Mouse (Mus musculus): ENCODE measurements around the gene Ppp1r37. TPM values are rescaled to one million over a fixed set of nuclear protein-coding genes. Genes with fewer than 3 reads are reported as not detected.

Gene Ppp1r37
- polyA plus RNA-seq, 1 experiment, result 131 TPM

DNA sequence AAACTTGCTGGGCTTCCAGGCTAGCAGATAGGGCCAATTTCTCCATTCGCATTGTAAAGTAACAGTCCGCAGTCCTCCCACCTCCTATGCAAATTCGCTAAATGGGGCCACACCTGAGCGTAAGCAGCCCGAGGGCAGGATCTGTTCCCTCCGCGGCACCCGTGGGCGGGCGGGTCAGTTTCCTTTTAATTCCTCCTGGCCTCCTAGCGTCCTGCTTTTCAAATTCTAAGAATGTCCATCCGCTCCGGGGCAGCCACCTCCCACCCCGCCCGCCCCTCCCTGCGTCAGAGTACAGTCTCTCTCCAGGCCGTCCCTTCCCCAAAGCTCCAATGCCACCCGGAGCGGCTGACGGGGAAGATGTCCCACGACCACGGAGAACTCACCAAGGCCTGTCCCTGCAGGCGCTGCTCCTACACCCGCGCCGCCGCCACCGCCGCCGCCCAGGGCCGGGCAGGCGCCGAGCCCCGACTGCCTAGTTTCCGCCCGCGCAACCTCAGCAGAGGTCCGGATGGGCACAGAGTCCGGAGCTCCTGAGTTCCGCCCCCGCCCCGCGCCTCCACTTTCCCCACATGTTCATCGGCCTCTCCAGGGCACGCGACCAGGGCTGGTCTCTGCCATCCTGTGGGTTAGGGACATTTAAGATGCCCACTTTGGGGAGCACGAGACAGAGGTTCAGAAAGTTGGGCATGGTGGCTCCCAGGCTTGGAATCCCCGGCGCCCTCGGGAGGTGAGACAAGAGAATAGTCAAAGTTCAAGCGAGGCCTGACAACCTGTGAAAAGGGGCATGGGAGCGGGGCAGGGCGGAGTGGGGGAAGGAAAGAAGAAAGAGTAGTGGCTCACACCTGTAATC is 10.3 kb upstream of the Ppp1r37 start:
- peak in 1 of 2 experiments; percentile 69 for DNase-seq (ENCODE audit: extremely low spot score in 1 of 2, low spot score in 1 of 2)

DNA sequence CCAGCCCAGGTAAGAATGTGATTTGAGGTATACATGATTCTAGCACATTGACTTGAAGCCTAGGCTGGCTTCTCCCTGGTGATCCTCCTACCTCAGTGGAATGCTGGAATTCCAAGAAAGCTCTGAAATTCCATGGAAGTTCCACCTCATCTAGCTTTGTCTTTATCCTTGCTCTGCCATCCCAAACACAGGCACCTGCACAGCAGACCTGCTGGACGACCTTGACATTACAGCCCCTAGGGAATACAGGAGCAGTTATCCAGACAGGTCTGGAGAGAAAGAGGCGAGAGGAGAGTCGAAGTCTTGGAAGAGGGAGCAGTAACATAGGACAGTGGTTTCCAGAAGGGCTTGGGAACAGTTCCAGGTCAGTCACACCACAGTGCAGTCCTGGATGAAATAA is 6.8 kb upstream of the Ppp1r37 start:
- no peak for DNase-seq (ENCODE audit: extremely low spot score in 1 of 2, low spot score in 1 of 2)

DNA sequence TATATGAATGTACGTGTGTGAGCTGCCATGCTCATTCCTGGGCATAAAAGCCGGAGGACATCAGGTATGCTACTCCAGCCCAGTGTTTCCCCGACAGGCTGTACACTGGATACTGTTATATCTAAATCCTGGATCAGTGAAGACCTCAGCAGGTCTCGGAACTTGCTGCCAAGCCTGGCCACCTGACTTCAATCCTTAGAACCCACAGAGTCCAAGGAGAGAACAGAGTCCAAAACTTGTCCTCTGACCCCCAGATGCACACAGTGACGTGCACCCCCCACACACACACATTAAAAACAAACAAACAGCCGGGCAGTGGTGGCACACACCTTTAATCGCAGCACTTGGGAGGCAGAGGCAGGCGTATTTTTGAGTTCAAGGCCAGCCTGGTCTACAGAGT is 4.5 kb upstream of the Ppp1r37 start:
- DNase-seq (ENCODE audit: extremely low spot score in 1 of 2, low spot score in 1 of 2), result no peak

DNA sequence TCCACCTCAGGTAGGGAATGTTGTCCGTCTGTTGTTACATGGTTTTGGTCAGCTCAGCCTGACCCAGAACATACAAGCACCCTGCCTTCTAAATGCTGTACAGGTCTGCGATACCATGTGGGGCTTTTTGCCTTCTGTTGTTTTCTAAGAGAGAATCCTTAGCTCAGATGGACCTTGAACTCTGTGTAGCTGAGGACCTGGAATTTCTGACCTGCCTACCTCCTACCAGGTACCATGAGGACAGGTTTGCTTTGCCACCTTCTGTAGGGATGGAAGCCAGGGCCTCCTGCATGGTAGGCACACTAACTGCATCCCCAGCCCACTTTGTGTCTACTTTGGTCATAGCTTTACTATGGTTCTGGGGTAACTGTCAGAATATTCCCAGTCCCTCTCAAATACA is 2.9 kb upstream of the Ppp1r37 start:
- DNase-seq (ENCODE audit: extremely low spot score in 1 of 2, low spot score in 1 of 2), result no peak

DNA sequence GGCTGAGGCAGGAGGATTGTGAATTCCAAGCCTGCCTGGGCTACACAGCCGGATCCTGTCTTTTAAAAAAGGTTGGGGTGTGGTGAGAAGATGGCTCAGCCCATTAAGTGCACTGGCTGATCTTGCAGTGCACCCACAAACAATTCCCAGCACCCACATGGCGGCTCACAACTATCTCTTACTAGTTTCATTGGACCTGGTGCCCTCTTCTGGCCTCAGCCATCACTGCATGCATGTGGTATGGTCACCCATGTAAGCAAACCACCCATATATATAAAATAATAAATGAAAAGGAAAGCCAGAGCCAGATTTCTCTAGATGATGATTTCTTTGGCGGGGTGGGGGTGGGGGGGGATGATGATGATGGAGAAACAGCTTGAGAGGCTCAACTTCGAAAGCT is 1.6 kb upstream of the Ppp1r37 start:
- no peak for DNase-seq (ENCODE audit: extremely low spot score in 1 of 2, low spot score in 1 of 2)

DNA sequence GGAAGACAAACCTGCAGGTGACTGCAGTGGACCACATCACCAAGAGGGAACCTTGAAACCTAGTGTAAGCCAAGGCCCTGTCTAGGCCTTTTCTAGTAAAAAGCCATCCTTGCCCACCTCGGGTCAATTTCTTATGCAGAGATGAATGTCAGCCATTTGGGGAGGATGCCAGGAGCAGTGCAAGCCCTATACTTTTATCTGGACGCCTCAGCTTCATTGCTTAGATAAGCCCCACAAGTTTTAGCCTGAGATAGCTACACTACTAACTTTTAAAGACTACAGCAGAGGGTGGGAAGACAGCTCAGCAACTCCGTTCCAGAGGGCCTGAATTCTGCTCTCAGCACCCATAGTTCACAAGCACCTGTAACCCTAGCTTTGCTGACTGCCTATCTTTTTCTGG is 1.0 kb upstream of the Ppp1r37 start:
- DNase-seq (ENCODE audit: extremely low spot score in 1 of 2, low spot score in 1 of 2), result no peak

DNA sequence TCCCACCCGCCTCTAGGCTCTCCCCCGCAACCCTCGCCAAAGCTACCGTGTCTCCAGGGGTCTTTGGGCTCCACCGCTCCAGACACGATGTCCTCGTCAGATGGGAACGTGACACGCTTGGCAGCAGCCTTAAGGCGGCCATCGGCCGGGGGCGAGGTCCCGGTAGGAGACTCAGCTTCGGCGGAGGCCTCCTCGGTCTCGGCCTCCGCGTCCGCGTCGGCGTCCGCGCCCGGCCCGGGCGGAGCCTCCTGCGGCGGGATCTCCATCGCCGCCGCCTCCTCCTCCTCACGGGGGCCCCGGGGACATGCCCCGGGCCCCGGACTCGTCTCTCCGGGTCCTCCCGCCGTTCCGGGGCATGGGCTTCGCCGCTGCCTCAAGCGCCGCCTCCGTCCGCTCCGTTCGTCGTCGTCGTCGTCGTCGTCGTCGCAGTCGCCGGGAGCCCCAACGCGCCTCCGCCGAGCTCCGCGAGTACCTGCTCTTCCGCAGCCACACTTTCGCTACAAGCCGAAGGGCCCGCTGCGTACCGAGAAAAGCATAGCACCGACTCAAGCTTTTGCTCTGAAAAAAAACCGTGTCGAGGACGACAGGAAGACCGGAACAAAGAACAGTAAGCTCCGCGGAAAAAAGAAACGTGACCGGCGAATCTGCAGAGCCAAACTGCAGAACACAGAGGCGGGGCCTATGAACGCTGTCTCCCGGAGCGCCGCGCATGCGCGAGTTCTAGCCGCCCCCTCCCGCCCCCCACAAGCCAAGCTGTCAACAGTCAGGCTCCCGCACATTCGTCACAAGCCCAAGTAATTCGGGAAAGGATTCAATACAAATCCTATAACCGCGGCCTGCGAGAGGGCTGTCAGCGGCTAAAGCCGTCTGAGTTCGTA is 872 bp downstream of the Ppp1r37 start:
- peak; percentile 70 to 91 for DNase-seq (ENCODE audit: extremely low spot score in 1 of 2, low spot score in 1 of 2)

DNA sequence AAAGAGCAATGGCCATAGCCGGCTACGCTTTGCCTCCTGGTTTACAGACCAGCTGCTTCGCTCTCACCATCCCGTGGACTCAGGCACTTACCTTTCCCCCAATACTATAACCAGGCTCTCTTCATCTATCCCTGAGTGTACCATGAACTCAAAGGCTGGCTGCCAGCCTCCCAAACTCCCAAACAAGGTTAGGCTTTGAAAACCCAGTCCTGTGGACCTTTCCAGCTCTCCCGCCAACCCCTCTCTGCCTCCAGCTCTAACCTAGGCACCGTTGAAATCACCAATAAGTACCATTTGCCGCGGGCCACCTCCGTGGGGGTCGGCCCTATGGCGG is 1.5 kb downstream of the Ppp1r37 start:
- no peak for DNase-seq (ENCODE audit: extremely low spot score in 1 of 2, low spot score in 1 of 2)

DNA sequence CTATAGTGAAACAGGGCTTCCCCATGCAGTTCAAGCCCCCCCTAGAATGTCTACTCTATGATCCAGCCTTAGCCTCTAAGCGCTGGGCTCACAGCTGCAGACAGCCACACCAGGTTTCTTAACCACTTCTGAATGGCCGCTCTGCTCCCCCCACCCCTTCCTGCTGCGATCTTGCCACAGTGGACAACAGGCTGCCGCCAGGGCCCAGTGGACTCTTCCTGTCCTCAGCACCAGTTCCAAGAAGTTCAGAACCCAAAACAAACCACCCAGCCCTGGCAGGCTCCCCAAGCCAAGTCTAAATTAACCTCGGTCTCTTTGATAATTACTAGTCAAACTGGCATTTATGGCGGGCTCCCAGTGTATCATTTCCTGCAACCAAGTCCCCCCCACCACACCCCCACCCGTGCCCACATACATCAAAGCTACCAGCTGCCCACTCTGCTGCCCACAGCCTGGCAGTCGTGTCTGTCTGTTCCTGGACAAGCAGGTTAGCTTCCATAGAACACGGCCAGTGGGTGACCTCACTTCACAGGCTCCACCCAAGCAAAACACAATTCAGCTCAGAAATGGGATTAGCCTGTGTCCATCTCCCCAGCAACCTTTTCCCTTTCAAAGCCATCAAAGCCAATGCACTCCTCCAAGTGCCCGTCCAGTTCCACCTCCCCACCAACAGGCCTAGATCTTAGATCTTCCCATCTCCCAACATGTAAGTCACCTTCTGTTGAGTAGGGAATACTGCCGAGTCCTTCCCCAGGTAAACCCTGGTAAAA is 2.2 kb downstream of the Ppp1r37 start:
- no peak for DNase-seq (ENCODE audit: extremely low spot score in 1 of 2, low spot score in 1 of 2)

DNA sequence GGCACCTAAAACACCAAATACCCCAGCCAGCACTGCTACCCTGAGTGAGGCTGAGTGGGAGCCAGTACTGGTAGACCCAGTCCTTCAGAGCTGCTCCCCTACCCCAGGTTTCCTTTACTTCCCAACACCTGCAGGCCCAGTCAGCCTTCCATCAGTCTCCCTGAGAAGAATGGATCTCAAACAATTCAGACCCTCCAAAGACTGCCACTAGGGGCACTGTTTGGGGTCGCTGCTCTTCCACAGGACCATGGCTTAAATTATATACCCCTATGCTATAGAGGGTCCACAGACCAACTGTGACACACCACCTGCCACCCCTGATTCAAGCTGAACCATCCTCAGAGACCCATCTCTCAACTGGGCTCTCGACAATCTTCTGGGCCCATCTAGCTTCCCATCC is 3.9 kb downstream of the Ppp1r37 start:
- DNase-seq (ENCODE audit: extremely low spot score in 1 of 2, low spot score in 1 of 2), result no peak

DNA sequence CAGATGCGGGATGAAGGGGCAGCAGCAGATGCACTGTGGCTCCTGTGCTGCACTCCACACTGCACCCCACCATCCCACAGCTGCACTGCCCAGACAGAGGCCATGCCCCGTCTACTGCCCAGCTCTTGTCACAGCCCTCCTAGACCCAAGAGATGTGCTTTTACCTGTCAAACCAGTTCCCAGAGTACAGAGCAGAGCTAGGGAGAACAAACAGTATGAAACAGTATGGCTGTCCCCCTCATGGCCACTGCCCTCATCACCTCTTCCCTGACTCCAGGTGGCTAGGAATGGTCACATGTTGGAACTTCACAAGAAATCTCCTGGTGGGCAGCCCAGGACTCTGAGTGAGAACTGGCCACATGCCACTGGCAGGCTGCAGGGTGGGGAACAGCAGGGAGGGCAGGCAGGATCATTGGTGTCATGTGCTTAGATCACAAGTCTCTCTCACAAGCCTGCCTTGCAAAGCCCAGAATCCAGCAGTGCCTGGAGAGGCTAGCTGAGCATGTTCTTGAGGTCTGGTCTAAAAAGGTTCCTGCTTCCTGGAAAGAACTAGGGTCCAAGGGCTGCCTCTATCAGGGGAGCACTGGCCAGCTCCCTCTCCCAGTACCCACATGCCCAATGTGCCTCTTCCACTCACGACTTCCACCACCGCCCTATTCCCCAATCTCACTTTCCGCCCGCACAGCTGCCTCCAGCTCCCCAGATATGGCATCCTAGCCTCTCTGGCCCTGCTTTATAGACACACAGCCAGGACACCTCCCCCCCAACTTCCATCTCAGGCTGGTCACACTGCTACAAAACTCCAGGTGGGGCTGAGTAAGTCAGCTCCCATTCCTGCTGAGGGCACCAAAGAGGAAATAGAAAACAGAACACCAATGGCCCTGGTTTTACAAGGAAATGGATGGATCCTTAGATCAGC is 4.6 kb downstream of the Ppp1r37 start:
- DNase-seq (ENCODE audit: extremely low spot score in 1 of 2, low spot score in 1 of 2), result peak in 1 of 2 experiments; percentile 54

DNA sequence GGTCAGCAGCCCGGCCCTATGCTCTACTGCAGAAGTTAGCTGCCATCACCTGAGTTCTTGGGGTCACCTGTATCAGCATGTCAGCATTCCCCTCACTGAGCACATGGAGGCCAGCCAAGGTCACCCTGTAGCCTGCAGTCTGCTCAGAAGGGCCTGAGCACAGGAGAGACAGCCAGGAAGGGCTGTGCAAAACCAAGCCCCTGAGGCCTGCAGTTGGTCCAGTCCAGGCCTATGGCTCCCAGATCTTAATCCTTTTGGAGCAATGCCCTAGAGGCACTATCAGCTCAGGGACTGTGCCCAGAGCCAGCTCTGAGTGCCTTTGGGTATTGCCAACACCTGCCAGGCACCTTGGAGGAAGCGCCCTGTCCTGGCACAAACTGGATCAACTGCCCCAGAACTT is 5.8 kb downstream of the Ppp1r37 start:
- no peak for DNase-seq (ENCODE audit: extremely low spot score in 1 of 2, low spot score in 1 of 2)

DNA sequence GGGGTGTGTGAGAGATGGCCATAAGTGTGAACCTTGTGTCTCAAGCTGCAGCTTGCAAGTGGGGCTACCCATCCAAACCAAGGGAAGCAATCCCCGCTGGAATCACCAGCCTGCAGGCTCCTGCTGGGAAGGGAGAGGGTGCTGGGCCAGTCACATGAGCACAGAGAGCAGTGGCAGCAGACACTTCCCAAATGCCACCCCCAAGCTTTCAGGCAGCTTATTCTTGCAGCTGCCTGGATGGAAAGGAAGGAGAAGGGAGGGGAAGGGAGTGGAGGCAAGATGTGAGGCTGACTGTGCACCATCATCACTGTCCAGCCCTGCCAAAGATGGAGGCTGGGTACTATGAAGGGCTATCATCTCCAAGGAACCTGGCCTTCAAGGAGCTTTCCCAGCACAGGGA is 8.7 kb downstream of the Ppp1r37 start:
- DNase-seq (ENCODE audit: extremely low spot score in 1 of 2, low spot score in 1 of 2), result peak; percentile 60 to 82

DNA sequence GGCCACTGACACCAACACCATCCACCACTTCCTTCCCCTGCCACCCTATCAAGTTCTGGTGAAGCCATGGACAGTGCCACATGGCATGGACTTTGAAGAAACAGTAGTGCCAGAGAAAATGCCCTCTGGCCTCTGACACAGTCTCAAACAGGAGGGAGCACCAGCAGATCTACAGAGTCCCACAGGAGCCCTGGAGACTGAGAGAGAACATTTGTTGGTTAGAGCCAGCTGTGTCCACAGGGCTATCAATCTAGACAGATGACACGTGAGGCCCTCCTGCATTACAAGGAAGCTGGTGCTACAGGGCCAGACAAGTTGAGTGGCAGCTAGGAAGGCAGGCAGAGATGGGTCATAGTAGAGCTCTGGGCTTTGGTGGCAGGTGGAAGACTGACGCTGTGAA is 10.4 kb downstream of the Ppp1r37 start:
- DNase-seq (ENCODE audit: extremely low spot score in 1 of 2, low spot score in 1 of 2), result no peak

DNA sequence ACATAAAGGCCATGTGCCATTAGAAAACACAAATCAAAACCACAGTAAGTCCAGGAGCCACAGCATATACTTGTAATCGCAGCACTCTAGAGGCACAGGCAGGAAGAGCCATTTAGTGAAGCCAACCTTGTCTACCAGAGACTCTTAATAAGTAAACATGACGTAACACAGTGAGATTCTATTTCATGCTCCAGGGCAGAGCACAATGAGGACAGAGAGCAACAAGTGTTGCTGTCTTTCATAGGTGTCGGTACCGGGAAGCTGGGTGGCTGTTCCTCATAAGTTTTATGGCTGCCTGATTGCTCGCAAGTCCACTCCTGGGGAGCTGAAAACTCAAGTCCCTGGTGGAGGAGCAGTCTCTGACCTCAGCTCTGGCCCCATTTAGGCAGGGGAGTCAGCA is 11.2 kb downstream of the Ppp1r37 start:
- DNase-seq (ENCODE audit: extremely low spot score in 1 of 2, low spot score in 1 of 2), result no peak

DNA sequence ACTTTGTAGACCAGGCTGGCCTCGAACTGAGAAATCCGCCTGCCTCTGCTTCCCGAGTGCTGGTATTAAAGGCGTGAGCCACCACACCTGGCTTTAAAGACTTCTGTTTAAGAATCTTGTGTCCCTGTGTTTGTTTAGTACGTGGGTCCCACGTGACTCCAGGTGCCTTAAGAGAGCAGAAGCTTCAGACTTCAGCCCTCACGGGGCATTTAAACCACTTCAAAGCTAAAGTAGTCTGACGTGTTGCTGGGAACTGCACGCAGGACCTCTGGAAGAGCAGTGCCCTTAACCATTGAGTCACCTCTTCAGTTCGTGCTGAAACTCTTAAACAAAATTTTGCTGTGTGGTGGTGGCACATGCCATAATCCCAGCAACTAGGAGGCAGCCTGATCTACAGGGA is 13.5 kb downstream of the Ppp1r37 start:
- no peak for DNase-seq (ENCODE audit: extremely low spot score in 1 of 2, low spot score in 1 of 2)

DNA sequence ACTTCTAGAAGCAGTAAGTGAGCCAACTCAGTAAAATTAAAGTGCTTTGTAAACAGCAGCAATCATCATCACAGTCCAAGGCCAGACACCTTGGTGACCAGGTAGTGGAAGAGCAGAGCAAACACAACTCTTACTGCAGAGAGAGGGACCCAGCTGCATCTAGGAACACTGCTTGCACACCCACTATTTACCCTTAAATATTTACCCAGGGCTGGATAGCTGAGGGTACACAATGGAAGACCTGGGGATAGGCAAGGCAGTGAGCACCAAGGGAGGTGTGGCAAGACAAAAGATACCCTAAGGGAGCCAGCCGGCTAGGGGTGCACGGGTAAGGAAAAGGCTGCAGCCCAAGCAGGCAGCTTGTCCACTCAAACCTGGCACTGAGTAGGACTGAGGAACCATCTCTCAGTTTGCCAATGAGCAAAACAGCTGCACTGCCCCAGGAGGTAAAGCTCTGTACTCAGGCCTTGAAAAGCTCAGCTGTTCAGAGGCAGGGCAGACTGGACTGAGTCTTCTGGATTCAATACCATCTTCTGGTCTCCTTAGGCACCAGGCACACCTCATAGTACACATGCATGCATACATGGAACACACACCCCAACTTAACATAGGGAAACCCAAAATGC is 15.4 kb downstream of the Ppp1r37 start:
- DNase-seq (ENCODE audit: extremely low spot score in 1 of 2, low spot score in 1 of 2), result no peak

DNA sequence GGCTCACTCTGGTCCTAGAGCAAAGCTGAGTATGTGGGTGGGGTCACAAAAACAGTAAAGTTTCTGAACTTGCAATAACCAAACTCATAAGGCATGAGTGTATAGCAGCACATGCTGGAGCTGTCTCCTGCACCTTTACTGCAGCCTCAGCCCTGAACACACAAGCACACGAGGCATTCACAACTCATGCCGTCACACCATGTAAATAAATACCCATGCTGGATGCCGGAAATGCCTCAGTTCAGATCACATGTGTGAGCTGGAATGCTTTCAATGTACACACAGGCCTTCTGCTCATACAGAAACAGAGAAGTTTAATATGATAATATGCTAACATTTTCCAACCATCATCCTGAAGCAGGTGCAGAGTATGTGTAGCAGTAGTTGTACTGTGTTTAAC is 16.9 kb downstream of the Ppp1r37 start:
- DNase-seq (ENCODE audit: extremely low spot score in 1 of 2, low spot score in 1 of 2), result no peak

DNA sequence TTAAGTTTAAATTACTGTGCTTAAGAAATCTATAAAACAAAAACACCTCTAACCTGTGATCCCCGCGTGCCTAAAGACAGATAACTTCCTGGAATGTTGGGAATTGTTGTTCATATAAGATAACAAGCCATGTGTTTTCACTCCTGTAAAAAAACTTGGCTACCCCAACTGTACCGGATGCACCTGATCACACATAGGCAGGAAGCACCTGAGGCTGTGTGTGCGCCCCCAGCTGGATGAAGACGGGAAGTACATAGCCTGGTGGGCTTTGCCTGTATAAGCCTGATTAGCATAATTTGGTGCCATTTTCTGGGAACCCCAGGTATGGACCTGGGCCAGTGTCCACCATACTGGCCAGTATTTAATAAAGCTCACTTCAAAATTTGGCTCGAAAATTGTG is 19.3 kb downstream of the Ppp1r37 start:
- DNase-seq (ENCODE audit: extremely low spot score in 1 of 2, low spot score in 1 of 2), result no peak

Data from frontal cortex, adult 2 months (tissue).